Mouse (Mus musculus) testis, postnatal 10 days (tissue): ENCODE data around the gene Dffa.
A peak's percentile ranks its signal among the peaks of the same experiment; 100 is the strongest.
"Not testable (repeated sequence)": the region's sequence is repeated elsewhere in the genome, so short reads cannot be mapped to it uniquely, and the experiment has no call there.

ENCODE experiments used
- DNase-seq: peaks from one replicate; pipeline ENCODE4 v3.0.0; 2021; ENCODE audit warnings: low spot score

Dffa gene

GRCm38 (mm10) chr4:149149196-149149595 is 45.2 kb downstream of the Dffa start:
- no peak for DNase-seq

- DNase-seq = no peak
Observed at GRCm38 (mm10) chr4:149149611-149150010, 45.7 kb downstream of the Dffa start.

GRCm38 (mm10) chr4:149150256-149150655 is 46.3 kb downstream of the Dffa start:
- DNase-seq = no peak

- no peak for DNase-seq
Observed at GRCm38 (mm10) chr4:149150721-149151120, 46.8 kb downstream of the Dffa start.

GRCm38 (mm10) chr4:149154859-149155258 is 50.9 kb downstream of the Dffa start:
- no peak for DNase-seq

GRCm38 (mm10) chr4:149155711-149156110 is 51.8 kb downstream of the Dffa start:
- no peak for DNase-seq

- no peak for DNase-seq
Observed at GRCm38 (mm10) chr4:149157415-149157973, 53.5 kb downstream of the Dffa start.

- DNase-seq = no peak
Observed at GRCm38 (mm10) chr4:149159203-149159602, 55.3 kb downstream of the Dffa start.

- no peak for DNase-seq
Observed at GRCm38 (mm10) chr4:149159891-149160290, 55.9 kb downstream of the Dffa start.

GRCm38 (mm10) chr4:149161166-149161565 is 57.2 kb downstream of the Dffa start:
- no peak for DNase-seq

- no peak for DNase-seq
Observed at GRCm38 (mm10) chr4:149163196-149163595, 59.2 kb downstream of the Dffa start.

GRCm38 (mm10) chr4:149164150-149164549 is 60.2 kb downstream of the Dffa start:
- no peak for DNase-seq

- DNase-seq = peak; percentile 98
Observed at GRCm38 (mm10) chr4:149166215-149166946, 62.4 kb downstream of the Dffa start, which contains the start of gene Pgd. Gene Pgd (minus strand): TSS chr4:149166771.

GRCm38 (mm10) chr4:149166957-149167611 is 63.1 kb downstream of the Dffa start:
- peak; percentile 58 for DNase-seq

GRCm38 (mm10) chr4:149168016-149168415 is 64.1 kb downstream of the Dffa start:
- DNase-seq = no peak

GRCm38 (mm10) chr4:149169926-149170325 is 66.0 kb downstream of the Dffa start:
- DNase-seq = not testable (repeated sequence)
